Mouse (Mus musculus) stomach, postnatal 0 days (tissue): ENCODE measurements around the gene Arl6ip1. TPM values are rescaled to one million over a fixed set of nuclear protein-coding genes. Genes with fewer than 3 reads are reported as not detected.

Source experiments
- ATAC-seq: fragments of 200-750 bp; cut with Nextera tagmentation; 2 replicates; pipeline ENCODE4 v1.8.0; 2017; ENCODE audit not compliant: low FRiP score, low TSS enrichment
- DNase-seq: peaks from one replicate; pipeline ENCODE4 v3.0.0-alpha.2; 2016; ENCODE audit warnings: low spot score
- H3K27ac ChIP-seq: fragments of 300-500 bp; sonication (generic); replicated peaks from 2 replicates; pipeline ENCODE4 v1.5.1; 2014; ENCODE audit warnings: mild to moderate bottlenecking, control low read depth
- H3K27me3 ChIP-seq: fragments of 300-500 bp; sonication (generic); 2 replicates; pipeline ENCODE4 v1.6.1; 2014; ENCODE audit warnings: low read length; ENCODE audit not compliant: control insufficient read depth, insufficient read depth
- H3K36me3 ChIP-seq: fragments of 300-500 bp; sonication (generic); 2 replicates; pipeline ENCODE4 v1.6.1; 2014; ENCODE audit warnings: low read length, mixed read lengths; ENCODE audit not compliant: control insufficient read depth, insufficient read depth
- H3K4me1 ChIP-seq: fragments of 300-500 bp; sonication (generic); replicated peaks from 2 replicates; pipeline ENCODE4 v1.6.1; 2014; ENCODE audit warnings: antibody characterized with exemption; ENCODE audit not compliant: control insufficient read depth, insufficient read depth
- H3K4me2 ChIP-seq: fragments of 300-500 bp; sonication (generic); replicated peaks from 2 replicates; pipeline ENCODE4 v1.6.1; 2014; ENCODE audit warnings: low read depth, mild to moderate bottlenecking, control low read depth, moderate library complexity
- H3K4me3 ChIP-seq: fragments of 300-500 bp; sonication (generic); 2 replicates; pipeline ENCODE4 v1.5.1; 2014; ENCODE audit warnings: low read depth, low read length, control low read depth
- H3K9ac ChIP-seq: fragments of 300-500 bp; sonication (generic); 2 replicates; pipeline ENCODE4 v1.6.1; 2014; ENCODE audit warnings: mild to moderate bottlenecking, low read length, control low read depth, mixed read lengths
- H3K9me3 ChIP-seq: fragments of 300-500 bp; sonication (generic); 2 replicates; pipeline ENCODE4 v1.6.1; 2016; ENCODE audit warnings: low read length; ENCODE audit not compliant: control insufficient read depth
- CTCF ChIP-seq: IDR thresholded peaks from 2 replicates; pipeline ENCODE4 v1.5.1; 2016; ENCODE audit warnings: antibody characterized with exemption, low read depth, mild to moderate bottlenecking, moderate library complexity
- EP300 ChIP-seq: optimal IDR thresholded peaks from 2 replicates; pipeline ENCODE3; 2016; ENCODE audit warnings: antibody characterized with exemption
- whole genome bisulfite sequencing: fragments of 180-500 bp; shearing (Covaris S2); extraction: QIAGEN DNeasy Blood & Tissue Kit; methylation state at CpG from one replicate; pipeline ENCODE4 v1.1.7; 2014; 5-methylcytosine and 5-hydroxymethylcytosine counted together
- polyA plus RNA-seq: library from polyadenylated mRNA; unstranded; fragments of >200 nt; fragmentation: Nextera tagmentation; extraction: Ambion mirVana; gene quantifications from 2 replicates; pipeline ENCODE4 v1.2.1, GENCODE M21; 2015

Arl6ip1 gene
- polyA plus RNA-seq, 1 experiment from 2014 or later: 345 TPM

DNA sequence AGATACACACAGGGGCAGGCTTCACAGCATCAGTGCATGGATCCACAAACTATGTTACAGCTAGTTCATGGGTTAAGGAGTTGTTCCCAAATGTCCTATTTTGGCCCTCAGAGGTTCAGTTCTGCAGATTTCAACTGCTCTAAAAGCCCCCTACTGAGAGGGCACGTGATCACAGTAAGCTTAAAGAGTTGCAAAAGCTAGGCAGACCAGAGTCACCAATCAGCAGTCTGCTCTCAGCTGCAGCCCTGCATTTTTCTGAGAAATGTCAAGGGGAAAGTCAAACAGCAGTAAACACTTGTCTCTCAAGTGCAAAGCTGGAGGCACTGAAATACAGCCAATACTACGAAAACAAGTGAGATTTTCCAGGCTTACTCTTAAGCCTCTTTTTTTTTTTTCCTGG is 10.3 kb downstream of the Arl6ip1 start:
- Histone ChIP-seq H3K4me1 (peaks cover 5% of the 10 kb centered on the region; the same call in 1 of the 2 replicates), H3K9me3 (no peaks in the 10 kb centered on the region), H3K4me3 (no peak overlapping the region), H3K36me3 (peaks cover 12% of the 10 kb centered on the region), H3K9ac (0 out of 2 replicates have a peak overlapping the region, but pooled peaks have one; percentile 23), H3K27me3 (no peaks in the 10 kb centered on the region), H3K4me2 (no peak overlapping the region), H3K27ac (no peak overlapping the region)
- no peak for ATAC-seq
- 33% methylated on average over 2 of the region's 2 CpGs for WGBS
- no peak for DNase-seq
- TF ChIP-seq CTCF: no peak
- TF ChIP-seq EP300: no peak

DNA sequence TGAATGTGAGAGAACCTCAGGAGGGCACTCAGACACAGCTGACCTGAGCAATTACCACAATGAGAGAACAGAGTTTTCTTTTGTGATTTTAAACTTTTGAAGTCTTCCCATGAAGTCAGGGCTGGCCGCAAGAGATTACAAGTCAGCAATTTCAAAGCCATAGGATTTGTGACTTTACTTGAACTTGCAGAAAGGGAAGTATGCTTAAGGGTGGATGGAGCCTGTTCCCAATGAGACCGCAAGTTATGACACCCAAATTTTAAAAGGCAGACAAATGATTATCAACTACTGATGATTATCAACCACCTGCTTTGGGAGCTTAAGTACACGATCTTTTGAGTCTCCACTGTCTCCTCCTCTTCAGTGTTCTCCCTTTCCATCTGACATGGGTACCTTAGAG is 11.0 kb downstream of the Arl6ip1 start:
- H3K4me1 ChIP-seq: peaks cover 5% of the 10 kb centered on the region; the same call in 1 of the 2 replicates
- no peak overlapping the region; the same call in 1 of the 2 replicates for H3K9ac ChIP-seq
- WGBS: 73% methylated on average over 3 of the region's 3 CpGs
- no peaks in the 10 kb centered on the region for H3K27me3 ChIP-seq
- DNase-seq: no peak
- H3K4me2 ChIP-seq: no peak overlapping the region
- H3K27ac ChIP-seq: no peak overlapping the region
- no peak for TF ChIP-seq EP300
- TF ChIP-seq CTCF: no peak
- no peaks in the 10 kb centered on the region for H3K9me3 ChIP-seq
- H3K4me3 ChIP-seq: no peak overlapping the region
- peaks cover 14% of the 10 kb centered on the region for H3K36me3 ChIP-seq
- no peak for ATAC-seq

DNA sequence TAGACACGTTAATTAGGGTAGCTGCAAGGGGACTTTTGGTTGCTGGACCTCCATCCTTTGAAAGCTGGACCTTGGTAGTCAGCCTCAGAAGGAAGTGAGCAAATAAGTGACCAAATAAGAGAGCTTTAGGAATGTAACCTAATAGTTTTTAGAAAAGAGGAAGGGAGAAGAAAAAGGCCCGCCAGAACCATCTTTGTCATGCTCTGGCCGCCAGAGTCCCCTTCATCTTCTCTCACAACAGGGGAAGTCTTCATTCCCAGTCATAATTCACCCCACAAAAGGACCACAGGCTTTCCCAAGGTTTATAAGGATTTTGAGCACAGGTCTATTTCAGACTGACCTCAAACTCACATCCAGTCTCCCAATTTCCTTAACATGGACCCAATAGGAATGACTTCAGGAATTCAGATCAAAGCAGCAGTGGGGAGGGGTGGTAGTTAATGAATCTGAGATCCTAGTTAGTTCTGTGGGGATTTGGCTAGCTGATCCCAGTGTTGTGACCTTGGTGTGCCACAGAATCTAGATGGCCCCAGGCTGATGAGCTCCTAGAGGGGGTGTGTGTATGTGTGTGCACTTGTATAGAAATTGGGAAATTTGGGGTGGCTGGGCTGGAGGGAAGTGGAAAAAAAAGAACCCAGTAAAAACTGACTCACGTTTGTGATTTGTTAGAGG is 11.8 kb downstream of the Arl6ip1 start:
- H3K27me3 ChIP-seq: no peaks in the 10 kb centered on the region
- H3K9ac ChIP-seq: no peak overlapping the region
- WGBS: 47% methylated on average over 4 of the region's 4 CpGs
- H3K36me3 ChIP-seq: peaks cover 14% of the 10 kb centered on the region
- no peak overlapping the region for H3K4me2 ChIP-seq
- no peak overlapping the region for H3K4me3 ChIP-seq
- no peak for TF ChIP-seq CTCF
- no peak for TF ChIP-seq EP300
- no peak for DNase-seq
- H3K4me1 ChIP-seq: peaks cover 5% of the 10 kb centered on the region; the same call in 1 of the 2 replicates
- ATAC-seq: no peak
- H3K9me3 ChIP-seq: no peaks in the 10 kb centered on the region
- no peak overlapping the region for H3K27ac ChIP-seq

DNA sequence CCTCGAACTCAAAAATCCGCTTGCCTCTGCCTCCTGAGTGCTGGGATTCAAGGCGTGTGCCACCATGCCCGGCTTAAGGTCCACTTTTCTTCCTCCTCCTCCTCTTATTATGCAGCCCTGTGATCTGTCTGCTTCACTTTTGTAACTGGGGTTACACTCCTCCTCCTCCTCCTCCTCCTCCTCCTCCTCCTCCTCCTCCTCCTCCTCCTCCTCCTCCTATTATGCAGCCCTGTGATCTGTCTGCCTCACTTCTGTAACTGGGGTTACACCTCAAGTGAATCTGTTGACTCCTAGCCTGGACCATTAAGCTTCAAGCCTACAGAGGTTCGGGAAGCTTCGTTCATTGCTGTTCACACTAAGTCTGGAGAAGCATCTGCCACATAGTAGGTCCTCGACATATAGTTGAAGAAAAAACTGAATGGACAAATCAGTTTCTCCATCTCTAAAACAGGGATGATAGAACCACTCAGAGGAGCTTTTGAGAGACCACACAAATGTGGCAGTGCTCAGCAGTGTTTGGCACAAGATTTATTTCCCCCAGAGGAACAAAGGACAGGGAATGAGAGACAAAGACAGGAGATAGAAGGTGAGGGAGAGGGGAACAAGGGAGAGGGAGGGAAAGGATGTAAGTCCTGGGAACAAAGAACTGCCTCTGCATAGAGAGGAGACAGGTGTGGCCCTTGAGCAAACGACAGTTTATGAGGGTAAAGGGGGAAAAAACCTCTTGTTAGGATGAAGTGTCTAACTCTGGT is 12.5 kb downstream of the Arl6ip1 start:
- ATAC-seq: no peak
- Histone ChIP-seq H3K4me3 (peak overlapping the region; percentile 88; the same call in 1 of the 2 replicates), H3K4me2 (peak overlapping the region; percentile 62), H3K27ac (no peak overlapping the region), H3K4me1 (peaks cover 5% of the 10 kb centered on the region; the same call in 1 of the 2 replicates), H3K9ac (no peak overlapping the region), H3K9me3 (no peaks in the 10 kb centered on the region), H3K27me3 (no peaks in the 10 kb centered on the region), H3K36me3 (peaks cover 18% of the 10 kb centered on the region)
- no peak for TF ChIP-seq EP300
- 11% methylated on average over 8 of the region's 8 CpGs for WGBS
- DNase-seq: no peak

DNA sequence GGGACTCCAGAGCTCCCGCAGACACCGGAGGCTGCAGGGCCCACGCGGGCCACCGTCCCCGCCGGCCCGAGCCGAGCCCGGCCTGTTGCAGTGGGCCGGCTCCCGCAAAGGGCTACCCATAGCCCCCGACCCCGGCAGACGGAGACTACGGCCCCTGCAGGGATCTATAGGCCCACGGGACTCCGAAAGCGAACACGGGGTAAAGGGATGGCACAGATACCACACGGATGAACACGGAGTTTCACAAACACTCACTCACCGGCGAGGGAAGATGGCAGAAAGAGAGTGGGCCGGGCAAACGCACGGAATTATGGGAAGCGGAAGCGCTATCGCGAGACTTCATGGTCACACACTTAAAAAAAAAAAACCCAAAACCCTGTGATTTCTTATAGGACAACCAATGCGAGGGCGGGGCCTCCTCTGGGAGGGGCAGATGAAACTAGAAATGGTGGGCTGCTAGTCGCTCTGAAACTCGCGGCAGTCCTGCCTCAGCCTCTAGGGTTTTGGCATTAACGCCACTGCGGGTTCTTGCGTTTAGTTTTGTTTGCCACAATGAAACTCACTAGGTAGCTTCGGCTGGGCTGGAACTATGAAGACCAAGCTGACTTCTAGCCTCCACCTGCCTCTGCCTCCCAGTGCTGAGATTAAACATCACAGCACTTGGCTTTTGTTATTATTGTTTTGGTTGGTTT is 13.4 kb downstream of the Arl6ip1 start, which contains the start of gene Rps15a:
Rps15a (minus strand) TSS at position 312 of the 692 bp plus-strand sequence.
- H3K27me3 ChIP-seq: no peaks in the 10 kb centered on the region
- H3K9ac ChIP-seq: peak within 1 kb of the TSS; percentile 99
- WGBS: under 1% methylated on average over 40 of the region's 40 CpGs
- H3K4me1 ChIP-seq: peaks cover 5% of the 10 kb centered on the region; the same call in 1 of the 2 replicates
- ATAC-seq (peak; percentile 84), DNase-seq (peak; percentile 94)
- peaks cover 20% of the 10 kb centered on the region for H3K36me3 ChIP-seq
- TF ChIP-seq CTCF (peak; percentile 18; the same call in 1 of the 2 replicates), EP300 (peak; percentile 99)
- H3K9me3 ChIP-seq: no peaks in the 10 kb centered on the region
- peak within 1 kb of the TSS; percentile 86 for H3K4me2 ChIP-seq
- H3K4me3 ChIP-seq: peak within 1 kb of the TSS; percentile 88
- H3K27ac ChIP-seq: peak within 1 kb of the TSS; percentile 90
